Mouse (Mus musculus) frontal cortex, postnatal 14 days (tissue): Measurements from ENCODE around the gene Itpkb.
"Not testable (repeated sequence)": the region's sequence is repeated elsewhere in the genome, so short reads cannot be mapped to it uniquely, and the experiment has no call there.

Source experiments
- DNase-seq, 2 experiments: peaks; one replicate each; pipeline ENCODE4 v3.0.0; 2022; ENCODE audit warnings: low spot score in 2 of 2

Itpkb gene

GRCm38 (mm10) chr1:180367045-180367619 is 36.8 kb downstream of the Itpkb start:
- no peak for DNase-seq

- no peak for DNase-seq
Measured at GRCm38 (mm10) chr1:180367626-180368025, 37.3 kb downstream of the Itpkb start.

DNA sequence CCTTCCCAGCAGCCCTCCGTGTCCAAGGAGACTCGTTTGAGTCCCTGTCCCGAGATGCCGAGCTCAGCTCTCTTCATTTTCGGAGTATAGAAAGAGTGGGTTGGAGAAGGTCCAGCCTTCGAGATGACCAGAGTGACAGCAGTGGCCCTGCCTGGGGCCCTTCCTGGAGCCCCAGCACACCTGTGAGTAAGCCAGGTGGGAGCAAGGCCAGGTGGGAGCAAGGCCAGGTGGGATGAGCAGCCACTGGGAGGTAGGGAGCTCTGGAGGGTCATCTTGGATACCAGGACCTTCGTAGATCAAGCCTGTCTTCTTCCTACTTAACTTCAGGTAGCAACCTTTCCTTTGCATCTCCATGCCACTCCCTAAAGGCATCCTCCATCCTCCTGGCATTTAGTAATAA is 37.8 kb downstream of the Itpkb start:
- DNase-seq: no peak

- DNase-seq: no peak
Measured at GRCm38 (mm10) chr1:180368646-180369045, 38.4 kb downstream of the Itpkb start.

GRCm38 (mm10) chr1:180370858-180371652 is 40.8 kb downstream of the Itpkb start:
- DNase-seq: no peak

GRCm38 (mm10) chr1:180372258-180372657 is 42.0 kb downstream of the Itpkb start:
- not testable (repeated sequence) for DNase-seq

GRCm38 (mm10) chr1:180376598-180376997 is 46.3 kb downstream of the Itpkb start:
- DNase-seq: no peak

GRCm38 (mm10) chr1:180379559-180379958 is 49.3 kb downstream of the Itpkb start:
- no peak for DNase-seq

- DNase-seq: no peak
Measured at GRCm38 (mm10) chr1:180382358-180382757, 52.1 kb downstream of the Itpkb start.

GRCm38 (mm10) chr1:180383884-180384283 is 53.6 kb downstream of the Itpkb start:
- no peak for DNase-seq

GRCm38 (mm10) chr1:180384486-180384885 is 54.2 kb downstream of the Itpkb start:
- no peak for DNase-seq

DNA sequence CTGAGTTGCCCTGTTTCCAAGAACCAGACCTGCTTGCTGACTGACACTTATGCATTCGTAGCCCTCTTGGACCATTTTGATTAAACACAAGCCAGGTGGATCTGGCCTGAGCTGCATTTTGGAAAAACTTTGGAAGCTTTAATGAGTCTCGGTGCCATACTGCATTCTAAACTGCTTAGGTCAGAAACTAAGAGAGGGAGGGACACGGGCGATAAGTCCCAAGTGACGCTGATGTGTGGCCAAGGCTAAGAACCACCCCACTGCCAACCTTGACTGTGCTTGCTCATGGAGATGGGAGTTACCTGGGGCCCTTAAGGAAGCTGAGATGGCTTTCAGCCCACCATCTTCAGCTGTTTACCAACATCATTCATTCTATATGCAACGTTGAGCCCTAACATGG is 55.0 kb downstream of the Itpkb start:
- DNase-seq: no peak

- DNase-seq: peak; percentile 96 to 97
Measured at GRCm38 (mm10) chr1:180386951-180387749, 56.9 kb downstream of the Itpkb start.

- DNase-seq: no peak
Measured at GRCm38 (mm10) chr1:180387750-180388480, 57.6 kb downstream of the Itpkb start.

DNA sequence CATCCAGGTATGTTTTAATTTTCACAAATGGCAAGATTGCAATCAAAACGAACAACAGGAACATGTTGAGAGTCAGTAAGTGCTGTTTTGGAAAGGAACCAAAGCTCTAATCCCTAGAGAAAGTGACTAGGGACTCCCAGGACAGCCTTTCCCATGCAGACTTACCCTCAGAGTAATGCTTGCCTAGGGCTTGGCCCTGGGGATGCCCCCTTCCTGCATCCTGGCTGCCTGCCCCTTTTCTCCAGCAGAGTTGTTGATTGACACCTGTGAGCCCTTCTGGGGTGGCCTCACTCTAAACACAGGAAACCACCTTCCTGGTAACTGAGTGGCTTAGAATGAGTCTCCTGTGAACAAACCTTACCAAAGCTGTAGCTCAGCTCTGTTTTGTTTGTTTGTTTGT is 58.2 kb downstream of the Itpkb start:
- no peak for DNase-seq

DNA sequence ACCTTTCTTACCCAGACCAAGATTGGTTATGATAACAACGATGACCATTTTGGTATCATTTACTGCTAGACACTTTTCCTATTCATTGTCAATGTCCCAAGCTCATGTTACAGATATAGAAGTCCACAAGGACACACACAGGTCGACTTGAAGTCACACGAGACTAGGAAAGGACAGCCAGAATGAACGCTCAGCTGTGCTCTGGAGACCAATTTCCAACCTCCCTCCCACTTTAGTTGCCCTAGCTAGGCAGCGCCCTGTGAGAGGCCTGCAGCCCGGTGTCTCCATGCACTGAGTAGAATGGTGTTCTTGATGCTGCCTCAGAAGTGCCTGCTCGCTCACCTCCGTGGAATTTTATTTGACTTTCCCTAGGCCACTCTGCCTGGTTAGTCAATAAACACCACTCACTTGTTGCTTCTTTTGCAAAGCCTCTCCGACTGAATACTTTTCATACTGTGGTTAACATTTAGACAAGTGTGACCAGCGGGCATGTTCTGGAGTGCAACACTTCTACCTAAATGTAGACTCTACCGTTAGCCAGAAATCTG is 59.0 kb downstream of the Itpkb start:
- DNase-seq: not testable (repeated sequence)

- no peak for DNase-seq
Measured at GRCm38 (mm10) chr1:180390321-180390731, 60.0 kb downstream of the Itpkb start.

DNA sequence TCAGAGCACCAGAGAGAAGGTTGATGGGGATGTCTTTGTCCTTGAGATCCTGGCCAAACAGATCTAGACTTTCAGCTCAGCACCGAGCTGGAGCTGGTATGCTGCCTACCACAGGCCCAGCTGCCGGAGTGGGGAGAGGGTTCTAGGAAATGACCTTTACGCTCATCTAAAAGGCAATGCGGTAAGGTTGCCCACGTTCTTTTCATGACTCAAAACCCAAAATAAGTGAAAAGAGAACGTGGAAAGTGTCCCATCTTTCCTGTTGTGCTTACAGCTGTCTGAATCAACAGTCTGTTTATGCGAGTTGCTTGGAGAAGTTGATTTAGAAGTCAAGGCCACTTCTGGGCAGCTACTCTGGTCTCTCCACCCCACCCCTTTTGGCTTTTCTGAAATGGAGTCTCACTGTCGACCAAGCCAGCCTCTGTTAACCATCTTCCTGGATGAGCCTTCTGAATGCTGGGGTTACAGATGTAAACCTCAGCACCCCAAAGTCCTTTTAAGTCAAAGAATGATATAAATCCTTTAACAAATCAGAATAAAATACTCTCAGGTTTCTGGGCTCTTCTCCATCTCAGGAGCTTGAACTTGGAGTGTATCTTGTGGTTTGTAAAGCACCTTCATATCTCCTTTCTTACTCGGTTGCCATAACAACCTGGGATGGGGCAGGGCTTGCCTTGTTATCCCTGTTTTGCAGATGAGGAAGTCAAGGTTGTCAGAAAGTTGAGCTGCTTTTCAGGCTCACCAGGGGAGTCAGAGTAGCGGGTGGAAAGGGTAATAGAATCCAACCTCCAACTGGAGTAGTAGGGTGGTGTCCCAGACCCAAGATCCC is 60.7 kb downstream of the Itpkb start:
- no peak for DNase-seq

DNA sequence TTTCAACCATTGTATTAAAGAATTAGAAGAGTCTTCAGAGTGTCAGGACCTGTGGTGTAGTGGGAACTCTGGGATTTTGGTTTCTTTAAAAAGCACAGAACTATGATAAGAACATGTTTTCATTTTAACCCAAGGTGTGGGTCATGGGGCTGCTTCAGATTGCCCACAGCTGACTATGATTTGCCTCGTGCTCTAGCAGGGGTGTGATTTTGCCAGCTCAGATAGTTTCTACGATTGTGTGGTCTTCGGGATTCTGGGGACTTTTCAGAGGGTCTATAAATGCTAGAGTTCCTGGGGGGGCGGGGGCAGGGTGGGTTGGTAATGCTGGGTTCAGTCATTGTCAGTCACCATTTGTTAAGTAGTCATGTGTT is 61.3 kb downstream of the Itpkb start:
- DNase-seq: no peak

DNA sequence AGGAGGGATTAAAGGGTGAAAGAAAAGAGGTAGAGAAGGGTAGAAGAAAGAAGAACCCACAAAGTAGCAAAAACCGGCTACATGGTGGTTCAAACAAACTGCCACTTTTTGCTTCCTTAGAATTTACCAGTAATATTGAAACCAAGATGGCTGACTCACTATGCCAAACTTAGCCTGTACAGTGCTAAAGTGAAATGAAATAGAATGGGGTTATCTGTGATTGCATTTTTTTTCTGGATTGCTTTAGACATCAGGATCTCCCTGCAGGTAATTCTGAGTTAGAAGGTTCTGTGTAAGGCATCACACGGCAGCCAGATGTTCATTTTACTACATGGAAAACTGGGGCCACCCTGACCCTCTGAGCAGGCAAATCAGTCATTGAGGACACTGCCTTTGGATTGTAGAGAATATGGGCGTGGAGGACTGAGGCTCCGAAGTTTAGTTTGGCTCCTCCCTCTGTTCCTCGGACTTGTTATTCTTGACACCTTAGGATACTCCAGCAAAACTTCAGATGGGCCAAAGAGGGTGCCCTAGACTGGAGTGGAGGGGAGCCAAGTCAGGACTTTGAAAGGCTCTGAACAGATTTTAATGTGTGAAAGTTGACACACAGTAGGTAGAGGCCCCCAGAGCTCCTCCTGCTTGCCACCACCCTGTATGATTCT is 62.0 kb downstream of the Itpkb start:
- DNase-seq: no peak
